ENCODE assay signal across 22 mouse cellular contexts in the genomic region with DNA sequence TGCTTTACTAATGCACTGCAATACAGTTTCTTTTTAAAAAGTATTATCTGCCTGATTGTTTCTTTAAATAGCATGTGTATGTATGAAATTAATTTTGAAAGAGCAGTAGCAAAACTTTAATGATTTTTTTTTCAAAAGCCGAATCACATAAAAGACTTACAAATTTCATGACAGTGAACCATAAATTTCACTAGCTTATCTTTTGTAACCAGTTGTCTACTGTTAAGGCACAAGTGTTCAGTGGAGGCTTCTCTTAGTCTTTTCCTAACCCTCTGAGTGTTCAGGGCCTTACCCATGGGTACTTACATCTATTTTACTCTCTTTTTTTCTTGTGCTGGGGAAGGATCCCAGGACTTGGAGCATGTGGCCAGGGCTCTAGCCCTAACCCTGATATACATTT.
"Had no signal": no experiment of that assay in that cellular context is flagged by ENCODE, and none has a peak within 500 bp of the region (broad histone marks: within the 10 kb centered on the region; RNA-seq: fewer than 3 reads in every experiment).

No protein-coding gene starts in this region.

- H3K27ac ChIP-seq: limb, embryonic 12.5 days; limb, embryonic 15.5 days; liver, embryonic 12.5 days; midbrain, embryonic 12.5 days; neural tube, embryonic 12.5 days; neural tube, embryonic 15.5 days; stomach, embryonic 15.5 days had no signal

- H3K9ac ChIP-seq: limb, embryonic 12.5 days; limb, embryonic 15.5 days; liver, embryonic 12.5 days; midbrain, embryonic 12.5 days; neural tube, embryonic 12.5 days; neural tube, embryonic 15.5 days; stomach, embryonic 15.5 days had no signal

- H3K4me1 ChIP-seq: liver, embryonic 12.5 days; midbrain, embryonic 12.5 days; neural tube, embryonic 12.5 days; neural tube, embryonic 15.5 days had no signal

- H3K9me3 ChIP-seq: limb, embryonic 12.5 days; limb, embryonic 15.5 days; liver, embryonic 12.5 days; megakaryocyte, embryonic 14.5 days; midbrain, embryonic 12.5 days; neural tube, embryonic 12.5 days; neural tube, embryonic 15.5 days; stomach, embryonic 15.5 days had no signal

- H3K27me3 ChIP-seq: limb, embryonic 12.5 days; limb, embryonic 15.5 days; liver, embryonic 12.5 days; megakaryocyte, embryonic 14.5 days; midbrain, embryonic 12.5 days; neural tube, embryonic 12.5 days; neural tube, embryonic 15.5 days; stomach, embryonic 15.5 days had no signal

- ATAC-seq: intestine, embryonic 16.5 days; liver, embryonic 12.5 days; midbrain, embryonic 16.5 days had no signal

- H3K4me2 ChIP-seq: limb, embryonic 12.5 days; limb, embryonic 15.5 days; liver, embryonic 12.5 days; midbrain, embryonic 12.5 days; neural tube, embryonic 12.5 days; neural tube, embryonic 15.5 days; stomach, embryonic 15.5 days had no signal

- H3K4me3 ChIP-seq: limb, embryonic 12.5 days; limb, embryonic 15.5 days; liver, embryonic 12.5 days; megakaryocyte, embryonic 14.5 days; midbrain, embryonic 12.5 days; myocyte; neural tube, embryonic 12.5 days; neural tube, embryonic 15.5 days; stomach, embryonic 15.5 days had no signal

- DNase-seq: kidney, adult 18-20 months; kidney, adult 9 months; kidney, postnatal 14 days; kidney, postnatal 4 days; left cerebral cortex, postnatal 4 days; lung, adult 2 months; lung, postnatal 14 days; lung, postnatal 4 days; right cerebral cortex, postnatal 25 days; spleen, adult 18-20 months; thymus, postnatal 36 days had no signal

- H3K36me3 ChIP-seq: limb, embryonic 12.5 days; limb, embryonic 15.5 days; liver, embryonic 12.5 days; midbrain, embryonic 12.5 days; neural tube, embryonic 12.5 days; neural tube, embryonic 15.5 days; stomach, embryonic 15.5 days had no signal
